Mouse (Mus musculus) neural tube, embryonic 11.5 days (tissue): ENCODE measurements around the gene Fndc7. TPM values are rescaled to one million over a fixed set of nuclear protein-coding genes. Genes with fewer than 3 reads are reported as not detected.
"Not testable (repeated sequence)": the region's sequence is repeated elsewhere in the genome, so short reads cannot be mapped to it uniquely, and the experiment has no call there.

Experiments
- ATAC-seq: fragments of 200-750 bp; cut with Nextera tagmentation; 2 replicates; pipeline ENCODE4 v1.8.0; 2017; ENCODE audit warnings: moderate number of reproducible peaks, mild to moderate bottlenecking, moderate TSS enrichment, moderate library complexity; ENCODE audit not compliant: insufficient read depth, low FRiP score, low TSS enrichment
- DNase-seq: peaks from one replicate; pipeline ENCODE4 v3.0.0-alpha.2; 2015; ENCODE audit warnings: low spot score
- H3K27ac ChIP-seq: fragments of 300-500 bp; sonication (generic); 2 replicates; pipeline ENCODE4 v1.5.1; 2014; ENCODE audit warnings: low read depth, mild to moderate bottlenecking, low read length
- H3K27me3 ChIP-seq: fragments of 300-500 bp; sonication (generic); 2 replicates; pipeline ENCODE4 v1.6.1; 2014; ENCODE audit warnings: mild to moderate bottlenecking, low read length, mixed read lengths; ENCODE audit not compliant: control insufficient read depth, insufficient read depth
- H3K36me3 ChIP-seq: fragments of 300-500 bp; sonication (generic); 2 replicates; pipeline ENCODE4 v1.6.1; 2014; ENCODE audit warnings: mild to moderate bottlenecking, low read length, moderate library complexity, mixed read lengths; ENCODE audit not compliant: control insufficient read depth, insufficient read depth
- H3K4me1 ChIP-seq: fragments of 300-500 bp; sonication (generic); 2 replicates; pipeline ENCODE4 v1.6.1; 2014; ENCODE audit warnings: low read length, mixed read lengths; ENCODE audit not compliant: control insufficient read depth, insufficient read depth
- H3K4me2 ChIP-seq: fragments of 300-500 bp; sonication (generic); 2 replicates; pipeline ENCODE4 v1.6.1; 2014; ENCODE audit warnings: low read depth, mild to moderate bottlenecking, moderate library complexity
- H3K4me3 ChIP-seq: fragments of 300-500 bp; sonication (generic); 2 replicates; pipeline ENCODE4 v1.5.1; 2014; ENCODE audit warnings: low read depth, low read length
- H3K9ac ChIP-seq: fragments of 300-500 bp; sonication (generic); 2 replicates; pipeline ENCODE4 v1.6.1; 2014; ENCODE audit warnings: mild to moderate bottlenecking, low read length
- H3K9me3 ChIP-seq: fragments of 300-500 bp; sonication (generic); 2 replicates; pipeline ENCODE4 v1.6.1; 2016; ENCODE audit warnings: low read length; ENCODE audit not compliant: control insufficient read depth
- WGBS: fragments of 180-500 bp; shearing (Covaris S2); extraction: QIAGEN DNeasy Blood & Tissue Kit; methylation state at CpG from one replicate; pipeline ENCODE4 v1.1.7; 2014; 5-methylcytosine and 5-hydroxymethylcytosine counted together
- polyA plus RNA-seq: library from polyadenylated mRNA; unstranded; fragments of >200 nt; fragmentation: Nextera tagmentation; extraction: Ambion mirVana; gene quantifications from 2 replicates; pipeline ENCODE4 v1.2.1, GENCODE M21; 2014

Fndc7 gene
- polyA plus RNA-seq, 1 experiment from 2014 or later = not detected

DNA sequence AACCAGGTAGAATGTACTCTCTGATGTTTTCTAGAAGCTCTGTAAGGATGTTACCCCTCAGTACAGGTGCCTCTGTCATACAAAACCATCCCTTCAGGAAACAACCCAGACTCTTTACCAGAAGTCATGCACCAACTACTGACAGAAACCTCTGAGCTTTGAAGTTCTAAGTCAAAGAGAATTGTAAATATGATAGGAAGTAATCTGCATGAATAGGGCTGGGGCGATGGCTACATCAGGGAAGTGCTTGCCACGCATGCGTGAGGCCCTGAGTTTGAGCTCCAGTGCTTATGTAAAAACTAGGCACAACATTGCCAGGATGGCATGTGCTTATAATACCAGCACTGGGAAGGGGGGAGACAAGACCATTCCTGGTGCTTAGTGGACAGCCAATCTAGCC is 24.1 kb downstream of the Fndc7 start:
- no peak for DNase-seq
- Histone ChIP-seq H3K27ac (no peak overlapping the region), H3K4me3 (no peak overlapping the region), H3K9me3 (no peaks in the 10 kb centered on the region), H3K4me1 (no peaks in the 10 kb centered on the region), H3K4me2 (no peak overlapping the region), H3K36me3 (no peaks in the 10 kb centered on the region), H3K27me3 (no peaks in the 10 kb centered on the region), H3K9ac (no peak overlapping the region)
- no peak for ATAC-seq
- WGBS = 94% methylated on average over 3 of the region's 3 CpGs

DNA sequence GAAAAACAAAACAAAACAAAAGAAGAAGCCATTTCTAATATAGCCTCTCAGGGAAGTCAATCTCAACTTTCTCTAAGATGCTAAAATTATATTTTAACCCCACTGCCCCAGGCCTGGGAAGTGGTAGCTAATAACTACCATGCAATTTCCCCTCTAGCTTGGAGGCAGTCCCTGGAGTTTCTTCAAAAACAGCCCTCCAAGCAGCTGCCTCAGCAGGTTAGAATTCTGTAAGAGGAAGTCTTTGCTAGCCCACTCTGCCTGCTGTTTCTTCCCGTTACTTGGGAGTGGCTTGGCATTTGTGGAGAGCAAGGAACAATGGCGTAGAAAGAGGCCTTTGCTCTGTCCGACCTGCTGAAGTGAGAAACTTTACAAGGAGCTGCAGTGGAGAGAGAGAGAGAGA is 24.7 kb downstream of the Fndc7 start:
- H3K9ac ChIP-seq = no peak overlapping the region
- DNase-seq (no peak), ATAC-seq (no peak)
- no peaks in the 10 kb centered on the region for H3K27me3 ChIP-seq
- no peak overlapping the region for H3K4me3 ChIP-seq
- WGBS = 62% methylated on average over 3 of the region's 3 CpGs
- no peaks in the 10 kb centered on the region for H3K4me1 ChIP-seq
- H3K36me3 ChIP-seq = no peaks in the 10 kb centered on the region
- no peak overlapping the region for H3K4me2 ChIP-seq
- no peak overlapping the region for H3K27ac ChIP-seq
- H3K9me3 ChIP-seq = no peaks in the 10 kb centered on the region

DNA sequence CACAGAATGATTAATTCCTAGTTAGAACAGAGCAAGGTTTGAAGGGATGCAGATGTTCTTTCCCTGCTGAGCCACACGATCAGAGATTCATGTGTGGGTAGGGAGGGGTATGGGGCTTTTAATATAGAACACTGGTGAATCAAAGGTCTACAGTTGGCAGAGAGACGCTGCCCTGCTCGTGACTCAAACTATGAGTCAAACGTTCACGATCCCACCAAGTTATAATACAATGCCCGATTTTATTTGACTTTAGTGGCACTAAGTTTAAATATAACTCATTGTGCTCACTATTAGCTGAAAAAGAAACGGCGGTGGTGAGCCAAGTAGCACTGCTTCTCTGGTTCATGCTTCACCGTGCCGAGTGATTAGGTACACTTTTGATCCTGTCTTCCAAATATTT is 26.7 kb downstream of the Fndc7 start:
- Histone ChIP-seq H3K4me1 (peaks cover 3% of the 10 kb centered on the region), H3K4me2 (no peak overlapping the region), H3K9ac (no peak overlapping the region), H3K36me3 (no peaks in the 10 kb centered on the region), H3K4me3 (no peak overlapping the region), H3K9me3 (no peaks in the 10 kb centered on the region), H3K27me3 (no peaks in the 10 kb centered on the region), H3K27ac (no peak overlapping the region)
- ATAC-seq (no peak), DNase-seq (no peak)
- 92% methylated on average over 10 of the region's 10 CpGs for WGBS

DNA sequence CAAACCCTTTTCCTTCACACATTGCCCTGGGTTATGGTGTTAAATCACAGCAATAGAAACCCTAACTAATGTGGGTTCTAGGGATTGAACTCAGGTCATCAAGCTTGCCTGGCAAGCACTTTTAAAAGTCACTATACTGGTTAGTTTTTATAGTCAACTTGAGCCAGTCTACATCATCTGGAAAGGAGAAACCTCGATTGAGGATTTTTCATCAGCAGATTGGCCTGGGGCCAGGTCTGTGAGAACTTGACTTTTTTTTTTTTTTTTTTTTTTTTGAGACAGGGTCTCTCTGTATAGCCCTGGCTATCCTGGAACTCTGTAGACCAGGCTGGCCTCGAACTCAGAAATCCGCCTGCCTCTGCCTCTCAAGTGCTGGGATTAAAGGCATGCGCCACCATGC is 27.5 kb downstream of the Fndc7 start:
- H3K27ac ChIP-seq, H3K4me1 ChIP-seq, DNase-seq, H3K4me3 ChIP-seq, H3K9ac ChIP-seq, H3K9me3 ChIP-seq, H3K4me2 ChIP-seq, H3K36me3 ChIP-seq, ATAC-seq, H3K27me3 ChIP-seq: not testable (repeated sequence)
- 91% methylated on average over 4 of the region's 4 CpGs for WGBS

DNA sequence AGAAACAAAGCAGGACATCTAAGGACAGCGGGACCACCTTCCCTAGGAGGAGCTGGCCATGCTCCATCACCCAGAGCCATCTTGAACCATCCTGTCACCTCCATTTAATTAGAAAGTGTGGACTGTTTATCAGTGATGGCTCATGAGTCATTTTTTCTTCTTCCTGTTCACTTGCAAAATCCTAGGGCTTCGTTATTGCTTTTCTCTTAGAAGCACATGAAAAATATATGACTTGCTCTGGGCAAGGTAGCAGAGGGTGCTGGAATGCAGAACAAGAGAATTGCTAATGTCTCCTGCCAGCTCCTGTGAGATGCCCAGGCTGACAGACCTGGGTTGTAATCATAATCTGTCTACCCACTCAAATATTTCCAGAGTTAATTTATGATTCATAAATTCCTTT is 29.0 kb downstream of the Fndc7 start:
- Histone ChIP-seq H3K4me1 (peaks cover 3% of the 10 kb centered on the region), H3K27me3 (no peaks in the 10 kb centered on the region), H3K9ac (no peak overlapping the region), H3K4me2 (no peak overlapping the region), H3K4me3 (no peak overlapping the region), H3K9me3 (no peaks in the 10 kb centered on the region), H3K27ac (no peak overlapping the region), H3K36me3 (no peaks in the 10 kb centered on the region)
- ATAC-seq = no peak
- 72% methylated on average over 2 of the region's 2 CpGs for WGBS
- no peak for DNase-seq

GRCm38 (mm10) chr3:108858231-108858770 is 31.5 kb downstream of the Fndc7 start:
- DNase-seq (peak; percentile 27), ATAC-seq (peak; percentile 74)
- H3K9me3 ChIP-seq = no peaks in the 10 kb centered on the region
- no peaks in the 10 kb centered on the region for H3K36me3 ChIP-seq
- WGBS = 44% methylated on average over 7 of the region's 7 CpGs
- no peak overlapping the region for H3K9ac ChIP-seq
- H3K4me3 ChIP-seq = no peak overlapping the region
- H3K27ac ChIP-seq = no peak overlapping the region
- H3K4me2 ChIP-seq = no peak overlapping the region
- no peaks in the 10 kb centered on the region for H3K27me3 ChIP-seq
- H3K4me1 ChIP-seq = peaks cover 3% of the 10 kb centered on the region

GRCm38 (mm10) chr3:108857714-108858113 is 32.1 kb downstream of the Fndc7 start:
- Histone ChIP-seq H3K4me3 (no peak overlapping the region), H3K9ac (no peak overlapping the region), H3K27ac (no peak overlapping the region), H3K36me3 (no peaks in the 10 kb centered on the region), H3K4me1 (peaks cover 3% of the 10 kb centered on the region), H3K4me2 (no peak overlapping the region), H3K9me3 (no peaks in the 10 kb centered on the region), H3K27me3 (no peaks in the 10 kb centered on the region)
- 69% methylated on average over 1 of the region's 1 CpGs for WGBS
- ATAC-seq (0 out of 2 replicates have a peak, but pooled peaks have one; percentile 14), DNase-seq (no peak)

GRCm38 (mm10) chr3:108857124-108857470 is 32.7 kb downstream of the Fndc7 start:
- no peaks in the 10 kb centered on the region for H3K9me3 ChIP-seq
- H3K9ac ChIP-seq = no peak overlapping the region
- DNase-seq = no peak
- no peak overlapping the region for H3K27ac ChIP-seq
- H3K4me2 ChIP-seq = no peak overlapping the region
- H3K27me3 ChIP-seq = no peaks in the 10 kb centered on the region
- H3K36me3 ChIP-seq = no peaks in the 10 kb centered on the region
- peaks cover 3% of the 10 kb centered on the region for H3K4me1 ChIP-seq
- ATAC-seq = no peak
- WGBS = 30% methylated on average over 3 of the region's 3 CpGs
- no peak overlapping the region for H3K4me3 ChIP-seq

GRCm38 (mm10) chr3:108856386-108857123 is 33.3 kb downstream of the Fndc7 start:
- H3K9ac ChIP-seq = no peak overlapping the region
- H3K36me3 ChIP-seq = no peaks in the 10 kb centered on the region
- no peaks in the 10 kb centered on the region for H3K9me3 ChIP-seq
- no peaks in the 10 kb centered on the region for H3K27me3 ChIP-seq
- H3K4me2 ChIP-seq = no peak overlapping the region
- WGBS = 55% methylated on average over 8 of the region's 8 CpGs
- peaks cover 3% of the 10 kb centered on the region for H3K4me1 ChIP-seq
- no peak overlapping the region for H3K27ac ChIP-seq
- ATAC-seq (no peak), DNase-seq (no peak)
- H3K4me3 ChIP-seq = no peak overlapping the region
